Mouse (Mus musculus): ENCODE data around the gene Adgra3. TPM values are rescaled to one million over a fixed set of nuclear protein-coding genes. Genes with fewer than 3 reads are reported as not detected.

Adgra3 gene
- total and polyA plus RNA-seq, 3 experiments: not detected

DNA sequence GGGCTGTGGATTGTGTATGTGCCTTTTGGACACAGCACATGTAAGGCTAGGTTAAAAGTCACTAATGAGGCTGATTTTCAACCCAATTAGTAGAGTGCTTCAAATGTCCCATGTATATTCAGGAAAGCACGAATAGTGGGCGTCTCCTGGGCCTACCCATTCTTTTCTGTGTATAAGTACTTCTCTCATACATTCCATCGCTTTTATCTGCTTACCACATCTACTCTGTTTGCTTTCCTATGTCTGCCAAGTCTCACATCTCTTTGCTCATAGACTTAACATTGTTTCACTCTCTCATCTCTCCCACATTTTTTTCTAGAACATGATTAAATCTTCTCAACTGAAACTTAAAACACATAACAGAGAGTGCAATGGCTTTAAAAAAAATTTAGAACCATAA lies 5.4 kb upstream of the Adgra3 start:
- no peak for DNase-seq (ENCODE audit: low read depth, low spot score)
- H3K9me3 ChIP-seq (replicated peaks; ENCODE audit: insufficient read depth, low read length): no peaks in the 10 kb centered on the region
- H3K27ac ChIP-seq (ENCODE audit: control insufficient read depth, low read depth, low read length): no peak overlapping the region
- H3K4me3 ChIP-seq (ENCODE audit: control insufficient read depth in 1 of 2, insufficient read depth in 1 of 2, low read depth in 2 of 2, low read length in 2 of 2): no peak overlapping the region
- H3K36me3 ChIP-seq (ENCODE audit: control insufficient read depth in 1 of 2, insufficient read depth in 2 of 2, low read length in 2 of 2): no peaks in the 10 kb centered on the region
- H3K4me1 ChIP-seq (ENCODE audit: control insufficient read depth in 1 of 2, insufficient read depth in 2 of 2, low read length in 2 of 2): no peaks in the 10 kb centered on the region
- H3K27me3 ChIP-seq (ENCODE audit: control insufficient read depth in 1 of 2, insufficient read depth in 2 of 2, low read length in 2 of 2): no peaks in the 10 kb centered on the region
- H3K79me2 ChIP-seq (ENCODE audit: control insufficient read depth, insufficient read depth, low read length, poor library complexity): no peaks in the 10 kb centered on the region
- H3K9ac ChIP-seq (ENCODE audit: control insufficient read depth, low read depth, low read length, poor library complexity, severe bottlenecking): no peak overlapping the region
- TF ChIP-seq USF2 (IDR thresholded peaks at IDR 0.05; ENCODE audit: borderline replicate concordance in 1 of 2, insufficient read depth in 1 of 2, low read depth in 1 of 2, low read length in 2 of 2): no peak
- TF ChIP-seq RCOR1 (IDR thresholded peaks at IDR 0.05; ENCODE audit: low read depth, low read length): no peak
- TF ChIP-seq ZC3H11A (IDR thresholded peaks at IDR 0.05; ENCODE audit: low read depth, low read length): no peak
- TF ChIP-seq JUND (IDR thresholded peaks at IDR 0.05; ENCODE audit: low read depth, low read length): no peak
- TF ChIP-seq USF1 (IDR thresholded peaks at IDR 0.05; ENCODE audit: low read depth, low read length): no peak
- TF ChIP-seq ZNF384 (IDR thresholded peaks at IDR 0.05; ENCODE audit: low read depth, low read length): no peak
- no peak for TF ChIP-seq POLR2AphosphoS5 (IDR thresholded peaks at IDR 0.05; ENCODE audit: borderline replicate concordance, low read depth, low read length)
- TF ChIP-seq CHD2 (IDR thresholded peaks at IDR 0.05; ENCODE audit: low read length): no peak
- no peak for TF ChIP-seq CHD1 (IDR thresholded peaks at IDR 0.05; ENCODE audit: low read depth, low read length)
- TF ChIP-seq MAFK (IDR thresholded peaks at IDR 0.05; ENCODE audit: borderline replicate concordance, low read depth, low read length): no peak
- no peak for TF ChIP-seq TCF12 (IDR thresholded peaks at IDR 0.05; ENCODE audit: low read depth, low read length)
- no peak for TF ChIP-seq MXI1 (IDR thresholded peaks at IDR 0.05; ENCODE audit: low read depth, low read length)
- TF ChIP-seq NRF1 (IDR thresholded peaks at IDR 0.05; ENCODE audit: insufficient read depth, low read depth, low read length, poor library complexity, severe bottlenecking): no peak

DNA sequence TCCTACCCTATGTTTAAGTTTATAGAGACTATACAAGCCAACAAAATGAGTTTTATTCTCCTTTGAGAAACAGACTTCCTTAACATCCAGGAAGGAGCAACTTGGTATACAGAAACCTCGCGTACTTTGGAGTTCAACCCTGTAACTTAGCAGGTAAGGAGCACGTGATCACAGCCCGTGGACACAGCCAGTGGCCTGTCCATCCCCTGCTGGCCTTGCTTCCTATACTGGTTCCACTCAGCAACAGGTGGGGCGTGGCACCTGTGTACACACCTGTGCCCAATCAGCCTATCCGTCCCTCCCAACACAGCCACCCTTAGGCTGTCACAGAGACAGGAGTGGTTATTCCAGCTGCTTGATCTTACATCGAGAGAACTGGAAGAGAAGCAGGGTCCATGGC lies 780 bp upstream of the Adgra3 start:
- Histone ChIP-seq H3K27me3 (ENCODE audit: control insufficient read depth in 1 of 2, insufficient read depth in 2 of 2, low read length in 2 of 2) (no peaks in the 10 kb centered on the region), H3K9ac (ENCODE audit: control insufficient read depth, low read depth, low read length, poor library complexity, severe bottlenecking) (no peak overlapping the region), H3K9me3 (replicated peaks; ENCODE audit: insufficient read depth, low read length) (no peaks in the 10 kb centered on the region), H3K36me3 (ENCODE audit: control insufficient read depth in 1 of 2, insufficient read depth in 2 of 2, low read length in 2 of 2) (no peaks in the 10 kb centered on the region), H3K4me3 (ENCODE audit: control insufficient read depth in 1 of 2, insufficient read depth in 1 of 2, low read depth in 2 of 2, low read length in 2 of 2) (no peak overlapping the region), H3K4me1 (ENCODE audit: control insufficient read depth in 1 of 2, insufficient read depth in 2 of 2, low read length in 2 of 2) (no peaks in the 10 kb centered on the region), H3K27ac (ENCODE audit: control insufficient read depth, low read depth, low read length) (no peak overlapping the region), H3K79me2 (ENCODE audit: control insufficient read depth, insufficient read depth, low read length, poor library complexity) (no peaks in the 10 kb centered on the region)
- TF ChIP-seq NELFE (IDR thresholded peaks at IDR 0.05; ENCODE audit: low read depth, low read length) (no peak), KAT2A (conservative IDR thresholded peaks at IDR 0.05; ENCODE audit: low read depth, low read length) (no peak), GATA1 (IDR thresholded peaks at IDR 0.05; ENCODE audit: low read depth, low read length) (no peak), ZMIZ1 (IDR thresholded peaks at IDR 0.05; ENCODE audit: low read depth, low read length) (no peak), CHD2 (IDR thresholded peaks at IDR 0.05; ENCODE audit: low read length) (no peak), MYC (IDR thresholded peaks at IDR 0.05; ENCODE audit: low read depth, low read length) (no peak), TAL1 (IDR thresholded peaks at IDR 0.05; ENCODE audit: low read length) (no peak), BHLHE40 (IDR thresholded peaks at IDR 0.05; ENCODE audit: borderline replicate concordance, low read depth, low read length) (no peak)
- DNase-seq (ENCODE audit: low read depth, low spot score): no peak

All from MEL (cell line).